Mouse (Mus musculus) thymus, adult 2 months (tissue): ENCODE measurements around the gene Bicral. TPM values are rescaled to one million over a fixed set of nuclear protein-coding genes. Genes with fewer than 3 reads are reported as not detected.

Experiments used
- DNase-seq: peaks from one replicate; pipeline ENCODE4 v3.0.0; 2021
- H3K27ac ChIP-seq: fragments of 200-500 bp; 2 replicates; pipeline ENCODE4 v1.5.1; 2012; ENCODE audit warnings: low read length, control low read depth; ENCODE audit not compliant: control insufficient read depth, insufficient read depth
- H3K27me3 ChIP-seq: fragments of 200-500 bp; 2 replicates; pipeline ENCODE4 v1.6.1; 2012; ENCODE audit warnings: mild to moderate bottlenecking, low read length, moderate library complexity, mixed read lengths; ENCODE audit not compliant: control insufficient read depth, insufficient read depth
- H3K36me3 ChIP-seq: fragments of 200-500 bp; 2 replicates; pipeline ENCODE4 v1.6.1; 2012; ENCODE audit warnings: mild to moderate bottlenecking, low read length, moderate library complexity; ENCODE audit not compliant: control insufficient read depth, insufficient read depth
- H3K4me1 ChIP-seq: fragments of 200-500 bp; replicated peaks from 2 replicates; pipeline ENCODE4 v1.6.1; 2012; ENCODE audit warnings: low read length; ENCODE audit not compliant: control insufficient read depth, insufficient read depth
- H3K4me3 ChIP-seq: fragments of 200-500 bp; 2 replicates; pipeline ENCODE4 v1.5.1; 2012; ENCODE audit warnings: mild to moderate bottlenecking, low read length, control low read depth, moderate library complexity; ENCODE audit not compliant: control insufficient read depth, insufficient read depth
- CTCF ChIP-seq: fragments of 200-500 bp; IDR thresholded peaks from 2 replicates; pipeline ENCODE4 v1.5.1; 2012; ENCODE audit warnings: mild to moderate bottlenecking, control low read depth, low read length, moderate library complexity, borderline replicate concordance; ENCODE audit not compliant: control insufficient read depth, poor library complexity, insufficient read depth; ENCODE audit errors: extremely low read depth
- POLR2A ChIP-seq: fragments of 200-500 bp; IDR thresholded peaks from 2 replicates; pipeline ENCODE4 v1.6.1; 2012; ENCODE audit warnings: mild to moderate bottlenecking, low read length, control low read depth, moderate library complexity; ENCODE audit not compliant: control insufficient read depth, poor library complexity, insufficient read depth; ENCODE audit errors: extremely low read depth
- WGBS: fragments of 180-500 bp; shearing (Covaris S2); methylation state at CpG from one replicate; pipeline ENCODE4 v1.1.7; 2018; 5-methylcytosine and 5-hydroxymethylcytosine counted together
- polyA plus RNA-seq: library from polyadenylated mRNA; depleted of rRNA; stranded (reverse); fragments of >200 nt; gene quantifications from 2 replicates; pipeline ENCODE4 v1.2.3, GENCODE M21; 2012

Bicral gene
- polyA plus RNA-seq, 1 experiment, result 19.3 TPM

DNA sequence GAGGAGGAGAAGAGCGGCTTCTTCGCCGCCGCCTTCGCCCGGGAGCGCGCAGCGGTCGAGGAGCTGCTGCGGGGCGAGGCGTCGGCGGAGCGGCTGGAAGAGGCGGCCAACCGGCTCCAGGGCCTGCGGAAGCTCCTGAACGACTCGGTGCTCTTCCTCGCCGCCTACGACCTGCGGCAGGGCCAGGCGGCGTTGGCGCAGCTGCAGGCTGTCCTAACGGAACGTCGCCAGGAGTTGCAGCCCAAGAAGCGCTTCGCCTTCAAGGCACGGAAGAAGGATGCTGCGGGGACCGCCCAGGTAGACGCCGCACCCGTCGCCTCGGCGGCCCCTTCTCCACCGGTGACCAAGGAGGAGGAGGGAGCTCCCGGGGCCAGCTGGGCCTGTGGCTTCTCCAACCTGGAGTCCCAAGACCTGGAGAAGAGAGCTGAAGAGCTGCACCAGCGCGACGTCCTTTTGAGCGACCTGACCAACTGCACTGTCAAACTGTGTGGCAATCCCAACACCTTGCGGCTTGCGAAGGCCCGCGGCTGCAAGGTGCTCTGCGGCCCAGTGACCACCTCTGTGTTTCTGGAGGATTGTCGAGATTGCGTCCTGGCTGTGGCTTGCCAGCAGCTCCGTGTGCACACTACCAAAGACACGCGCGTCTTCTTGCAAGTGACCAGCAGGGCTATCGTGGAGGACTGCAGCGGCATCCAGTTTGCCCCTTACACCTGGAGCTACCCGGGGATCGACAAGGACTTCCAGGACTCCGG is 32.7 kb upstream of the Bicral start:
- Histone ChIP-seq H3K36me3 (no peaks in the 10 kb centered on the region), H3K27ac (peak overlapping the region; percentile 62), H3K4me3 (peak overlapping the region; percentile 82), H3K4me1 (peaks cover 19% of the 10 kb centered on the region), H3K27me3 (no peaks in the 10 kb centered on the region)
- DNase-seq, result peak; percentile 54
- TF ChIP-seq POLR2A, result no peak
- TF ChIP-seq CTCF, result no peak
- 4% methylated on average over 64 of the region's 64 CpGs for WGBS

GRCm38 (mm10) chr17:46890116-46890815 is 32.0 kb upstream of the Bicral start, which contains the start of gene Tbcc:
Gene Tbcc, plus strand, starts transcription at chr17:46890684.
- peak; percentile 93 for TF ChIP-seq POLR2A
- 0 out of 2 replicates have a peak, but pooled peaks have one; percentile 19 for TF ChIP-seq CTCF
- H3K4me1 ChIP-seq, result peaks cover 19% of the 10 kb centered on the region
- WGBS, result 0% methylated on average over 40 of the region's 40 CpGs

DNA sequence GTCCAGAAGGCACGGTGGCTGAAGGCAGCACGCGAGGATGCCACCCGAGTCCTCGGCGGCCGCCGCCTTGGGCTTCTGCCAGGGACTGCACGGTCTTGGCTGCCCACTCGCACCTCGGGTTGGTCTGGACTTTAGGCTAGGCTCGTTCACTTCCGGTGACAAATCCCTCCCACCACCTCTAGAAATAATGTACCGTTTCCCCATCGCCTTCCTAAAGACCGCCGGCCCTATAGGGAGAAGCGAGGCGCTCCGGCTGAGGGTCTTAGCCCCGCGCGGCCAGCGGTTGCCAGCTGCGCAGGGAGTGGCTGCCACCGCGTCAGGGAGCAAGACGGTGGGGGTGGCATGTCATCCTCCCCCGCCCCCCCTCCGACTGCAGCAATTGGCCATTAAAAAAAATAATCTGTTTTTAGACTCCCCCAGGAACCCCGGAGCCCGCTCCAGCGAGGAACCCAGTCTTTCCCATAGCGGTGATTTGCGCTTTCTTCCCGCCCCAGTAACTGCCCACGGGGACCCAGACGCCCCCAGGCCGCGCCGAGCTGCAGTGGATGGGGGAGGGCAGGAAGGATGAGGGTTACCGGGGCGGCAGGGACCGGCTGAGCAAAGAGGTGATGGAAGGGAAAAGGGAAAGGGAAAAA is 31.3 kb upstream of the Bicral start:
- H3K4me1 ChIP-seq, result peaks cover 19% of the 10 kb centered on the region
- TF ChIP-seq POLR2A (no peak), CTCF (no peak)
- peak overlapping the region; percentile 85 for H3K27ac ChIP-seq
- peak; percentile 63 for DNase-seq
- WGBS, result under 1% methylated on average over 44 of the region's 44 CpGs
- no peaks in the 10 kb centered on the region for H3K36me3 ChIP-seq
- H3K4me3 ChIP-seq, result peak overlapping the region; percentile 62
- H3K27me3 ChIP-seq, result no peaks in the 10 kb centered on the region

More at GRCm38 (mm10) chr17:46890116-46890815, 32.0 kb upstream of the Bicral start, which contains the start of gene Tbcc:
- Histone ChIP-seq H3K4me3 (peak within 1 kb of the TSS; percentile 82), H3K27me3 (no peaks in the 10 kb centered on the region), H3K36me3 (no peaks in the 10 kb centered on the region), H3K27ac (peak within 1 kb of the TSS; percentile 85)
- peak; percentile 95 for DNase-seq

- H3K4me1 ChIP-seq, result peaks cover 19% of the 10 kb centered on the region
- WGBS, result 50% methylated on average over 16 of the region's 16 CpGs
- DNase-seq, result peak; percentile 51
- TF ChIP-seq CTCF, result no peak
- TF ChIP-seq POLR2A, result no peak
- H3K4me3 ChIP-seq, result no peak overlapping the region
- no peaks in the 10 kb centered on the region for H3K36me3 ChIP-seq
- no peak overlapping the region for H3K27ac ChIP-seq
- H3K27me3 ChIP-seq, result no peaks in the 10 kb centered on the region
These were observed 30.4 kb upstream of the Bicral start for GRCm38 (mm10) chr17:46888511-46889212.

- Histone ChIP-seq H3K4me1 (peaks cover 6% of the 10 kb centered on the region), H3K27ac (no peak overlapping the region), H3K4me3 (no peak overlapping the region), H3K36me3 (no peaks in the 10 kb centered on the region), H3K27me3 (no peaks in the 10 kb centered on the region)
- no peak for DNase-seq
- WGBS, result 90% methylated on average over 17 of the region's 17 CpGs
- TF ChIP-seq CTCF, result no peak
- TF ChIP-seq POLR2A, result no peak
These were observed 27.8 kb upstream of the Bicral start for GRCm38 (mm10) chr17:46885910-46886643.
